Mouse (Mus musculus) megakaryocyte progenitor cell, adult 5-6 weeks (primary cell): ENCODE measurements around the gene Mrpl38. TPM values are rescaled to one million over a fixed set of nuclear protein-coding genes. Genes with fewer than 3 reads are reported as not detected.

Experiments
- ATAC-seq: replicated peaks from 2 replicates; pipeline ENCODE4 v1.8.0; 2016; ENCODE audit warnings: mild to moderate bottlenecking, moderate TSS enrichment, inconsistent platforms; ENCODE audit not compliant: poor library complexity
- total RNA-seq, 2 experiments: library from RNA; stranded (forward) in 1 of 2; stranded (reverse) in 1 of 2; fragments of 157-497, 149-512 nt in 1 of 2; fragments of 200-1000 nt in 1 of 2; gene quantifications; 2 replicates each; pipeline versions ENCODE4 v1.2.3 to v1.2.4; 2015 to 2017

The Mrpl38 gene
- total RNA-seq (2015) (38.2 and 47.0 TPM in 2 replicates), total RNA-seq (2017) (24.0 and 24.9 TPM in 2 replicates)

DNA sequence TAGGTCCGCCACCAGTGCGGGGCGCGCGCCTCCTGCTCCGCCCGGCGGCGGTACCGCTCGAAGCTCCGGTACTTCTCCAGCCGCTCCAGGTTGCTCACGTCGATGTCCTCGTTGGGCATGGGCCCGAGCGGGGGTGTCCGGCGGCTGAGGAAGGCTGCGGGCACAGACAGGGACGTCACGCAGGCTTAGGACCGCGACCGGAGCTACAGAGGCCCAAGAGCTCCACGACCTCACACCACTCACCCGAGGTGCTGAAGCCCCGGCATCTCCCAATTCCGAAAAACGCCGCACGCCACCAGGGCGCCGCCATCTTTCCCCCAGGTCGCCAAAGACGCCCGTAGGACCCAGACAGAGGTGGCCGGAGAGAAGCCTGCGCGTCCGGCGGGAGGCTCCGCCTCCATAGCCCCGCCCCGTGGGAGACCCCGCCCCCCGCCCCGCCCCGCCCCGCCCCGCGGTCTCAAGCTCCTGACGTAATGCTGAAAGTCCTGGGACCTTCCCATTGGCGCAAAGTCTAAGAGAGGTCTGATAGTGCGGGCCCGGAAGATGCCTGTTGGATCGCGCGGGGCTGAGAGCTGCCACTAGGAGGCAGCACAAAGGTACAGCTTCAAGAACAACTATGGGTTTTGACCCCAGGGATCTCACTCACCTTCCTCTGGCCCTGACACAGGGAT is at the start of gene Mrpl38:
Mrpl38 (minus strand) TSS at position 401 of the 671 bp plus-strand sequence.
- peak; percentile 93 for ATAC-seq

DNA sequence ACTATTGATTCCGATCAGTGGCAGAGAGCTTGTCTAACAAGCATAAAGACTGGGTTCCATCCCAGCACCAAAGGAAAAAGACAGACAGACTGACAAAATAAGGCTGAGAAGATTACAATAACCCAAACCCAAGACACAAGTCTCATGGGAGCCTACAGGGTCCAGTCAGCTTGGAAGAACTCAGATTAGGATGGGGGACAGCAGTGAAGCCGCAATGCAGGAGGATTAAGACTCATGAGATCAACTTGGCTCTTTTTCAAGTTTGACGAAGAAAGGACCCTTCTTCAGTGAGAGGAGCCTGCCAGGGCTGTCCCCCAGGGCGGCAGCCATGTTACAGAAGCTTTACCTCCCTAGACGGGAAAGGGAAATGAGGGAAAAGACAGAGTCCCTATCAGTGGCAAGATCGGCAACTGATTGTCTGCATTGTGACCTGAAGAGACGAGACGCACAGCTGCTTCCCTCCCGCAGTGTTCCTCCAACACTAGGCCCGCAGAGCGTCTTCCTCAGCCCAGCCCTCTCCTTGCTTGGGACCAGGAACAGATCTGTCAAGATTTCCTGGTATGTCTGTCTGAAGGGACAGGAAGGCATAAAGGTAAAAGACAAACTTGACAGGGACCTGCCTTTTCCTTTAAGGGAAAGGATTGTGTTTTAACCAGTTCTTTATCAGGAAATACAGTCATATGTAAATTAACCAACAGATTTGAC is 48.7 kb upstream of the Mrpl38 start:
- ATAC-seq = no peak

GRCm38 (mm10) chr11:116186360-116186759 is 47.7 kb upstream of the Mrpl38 start:
- no peak for ATAC-seq

GRCm38 (mm10) chr11:116185836-116186235 is 47.2 kb upstream of the Mrpl38 start:
- ATAC-seq = no peak

DNA sequence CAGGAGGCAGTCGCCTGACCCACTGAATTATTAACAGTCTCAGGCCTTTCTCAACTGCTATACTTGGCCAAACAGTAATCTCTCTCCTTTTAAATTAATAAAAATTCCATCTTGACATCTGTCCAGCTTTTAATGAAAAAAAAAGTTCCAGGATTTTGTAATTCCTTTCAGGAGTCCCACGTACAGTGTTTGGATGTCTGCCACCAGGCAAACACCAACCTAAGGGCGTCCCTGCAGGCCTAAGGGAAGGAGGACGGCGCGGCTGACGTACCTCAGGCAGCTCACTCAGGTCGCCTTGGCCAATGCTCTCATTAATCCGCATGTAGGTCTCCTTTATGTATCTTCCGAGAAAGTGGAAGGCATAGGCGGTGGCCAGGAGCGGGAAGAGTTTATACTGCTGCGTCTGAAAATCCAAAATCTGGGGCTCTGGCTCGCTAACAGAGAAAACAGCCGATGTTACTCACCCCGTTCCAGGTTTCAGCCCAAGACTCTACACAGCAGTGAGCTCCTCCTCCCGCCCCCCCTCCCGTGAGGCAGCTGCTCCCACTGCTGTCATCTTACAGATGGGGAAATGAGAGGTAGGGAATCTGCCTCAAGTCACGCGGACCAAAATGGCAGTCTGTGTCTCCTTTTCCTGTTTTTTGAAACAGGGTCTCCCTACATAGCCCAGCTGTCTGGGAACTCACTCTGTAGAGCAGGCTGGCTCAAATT is 39.9 kb upstream of the Mrpl38 start:
- no peak for ATAC-seq

- no peak for ATAC-seq
Measured at GRCm38 (mm10) chr11:116176010-116176409, 37.3 kb upstream of the Mrpl38 start.

DNA sequence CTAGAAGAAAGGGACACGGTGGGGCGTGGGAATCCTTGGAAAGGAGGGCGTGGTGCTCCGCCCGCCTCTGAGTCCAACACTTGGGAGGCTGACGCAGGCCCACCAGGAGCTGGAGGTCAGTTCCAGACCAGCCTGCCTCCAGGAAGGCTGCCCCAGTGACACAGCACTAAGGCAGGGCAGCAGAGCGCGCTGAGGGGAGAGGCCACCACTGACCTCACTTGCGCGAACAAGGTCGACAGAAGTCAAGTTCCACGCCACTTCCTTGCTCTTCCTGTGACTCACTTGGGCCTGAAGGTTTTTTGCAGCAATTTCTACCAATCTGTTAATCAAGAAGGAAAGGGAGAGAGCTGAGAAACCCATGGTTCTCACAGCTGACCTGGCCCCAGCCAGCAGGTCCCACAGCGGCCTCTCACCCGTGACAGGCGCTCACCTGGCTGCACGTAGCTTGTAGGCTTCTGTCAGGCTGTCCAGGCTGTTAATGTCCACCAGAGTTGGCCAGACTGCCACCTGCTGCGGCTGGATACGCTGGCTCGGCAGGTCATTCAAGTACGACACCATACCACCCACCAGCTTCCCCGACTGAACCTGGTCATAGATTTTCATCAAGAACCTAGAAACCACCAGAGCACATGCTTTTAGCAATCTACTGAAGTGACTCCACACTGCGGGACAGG is 36.2 kb upstream of the Mrpl38 start:
- no peak for ATAC-seq

- no peak for ATAC-seq
Measured at GRCm38 (mm10) chr11:116171959-116172358, 33.3 kb upstream of the Mrpl38 start.

GRCm38 (mm10) chr11:116170003-116170800 is 31.5 kb upstream of the Mrpl38 start:
- no peak for ATAC-seq

GRCm38 (mm10) chr11:116169214-116169613 is 30.5 kb upstream of the Mrpl38 start:
- ATAC-seq = no peak

- peak; percentile 100 for ATAC-seq
Measured at GRCm38 (mm10) chr11:116167884-116168439, 29.3 kb upstream of the Mrpl38 start, which contains the start of gene Fbf1. Gene Fbf1 (minus strand): TSS chr11:116168166.

- ATAC-seq = no peak
Measured at GRCm38 (mm10) chr11:116167232-116167631, 28.6 kb upstream of the Mrpl38 start.

DNA sequence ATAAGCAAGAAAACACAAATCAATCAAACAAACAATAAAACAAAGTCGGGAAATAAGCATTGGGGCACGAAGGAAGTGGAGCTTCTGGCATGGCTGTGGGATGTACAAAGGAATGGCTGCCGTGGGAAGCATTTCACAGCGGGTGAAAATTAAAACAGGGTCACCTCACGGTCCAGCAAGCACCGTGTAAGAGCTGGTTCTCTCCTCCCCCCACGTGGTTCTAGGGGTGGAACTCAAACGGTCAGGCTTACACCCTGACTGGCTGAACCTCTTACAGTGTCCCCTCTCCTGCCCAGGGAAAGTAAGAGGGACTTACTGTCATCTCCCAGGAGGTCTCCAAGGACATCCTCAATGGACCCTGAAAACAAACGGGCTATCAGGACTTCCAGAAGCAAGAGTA is 24.3 kb upstream of the Mrpl38 start:
- no peak for ATAC-seq

DNA sequence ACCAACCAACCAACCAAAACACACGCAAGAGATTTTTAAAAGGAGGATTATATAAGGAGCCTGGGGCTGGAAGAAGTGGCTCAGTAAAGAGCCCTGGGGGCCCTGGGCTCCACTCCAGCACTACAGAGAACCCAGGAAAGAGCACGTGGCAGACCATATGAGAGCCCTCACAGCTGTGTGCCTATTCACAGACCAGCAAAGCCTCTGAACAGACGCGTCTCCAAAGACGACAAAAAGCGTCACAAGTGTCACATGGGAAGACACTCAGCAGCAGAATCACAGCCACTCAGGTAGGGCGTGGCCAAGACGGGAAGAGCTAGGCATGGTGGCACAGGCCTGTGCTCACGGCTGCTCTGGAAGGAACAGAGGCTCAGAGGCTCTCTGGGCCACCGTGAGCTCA is 23.5 kb upstream of the Mrpl38 start:
- ATAC-seq = no peak

GRCm38 (mm10) chr11:116161312-116161711 is 22.6 kb upstream of the Mrpl38 start:
- no peak for ATAC-seq

DNA sequence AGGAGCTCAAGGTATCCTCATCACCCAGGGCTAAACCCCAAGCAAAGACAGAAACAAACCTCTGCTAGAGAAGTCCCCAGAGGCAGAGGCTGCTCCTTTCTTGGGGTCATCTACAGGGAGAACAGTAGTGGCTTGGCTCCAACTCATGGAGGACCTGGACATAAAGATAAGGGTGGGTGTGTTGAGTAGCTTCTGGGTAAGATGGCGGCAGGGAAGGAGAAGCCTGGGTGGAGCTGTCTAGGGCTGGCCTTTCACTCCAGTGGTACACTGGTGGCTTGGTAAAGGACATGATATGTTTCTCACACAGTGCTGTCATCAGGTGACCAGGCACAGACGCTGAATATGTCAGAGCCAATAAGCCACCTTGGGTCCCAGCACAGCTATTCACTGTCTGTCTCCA is 12.3 kb upstream of the Mrpl38 start:
- ATAC-seq = peak; percentile 73

DNA sequence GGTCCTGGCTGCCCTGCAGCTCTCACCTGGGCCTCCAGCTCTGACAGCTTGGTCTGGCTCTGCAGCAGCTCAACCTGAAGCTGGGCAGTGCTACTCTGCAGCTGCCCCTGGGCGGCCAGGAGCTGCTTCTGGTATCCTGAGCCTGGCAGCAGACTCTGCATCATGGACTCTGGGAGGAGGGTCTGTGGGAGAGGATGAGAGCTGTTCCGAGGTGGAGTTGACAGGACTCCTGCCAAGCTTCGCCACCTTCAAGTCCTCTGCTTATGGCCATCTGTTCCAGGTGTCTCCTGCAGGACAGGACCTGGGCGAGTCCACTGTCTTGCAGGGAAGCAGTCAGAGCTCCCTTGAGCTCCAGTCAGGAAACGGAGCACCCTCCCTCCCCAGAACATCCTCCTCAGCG is 10.7 kb upstream of the Mrpl38 start:
- ATAC-seq = no peak

DNA sequence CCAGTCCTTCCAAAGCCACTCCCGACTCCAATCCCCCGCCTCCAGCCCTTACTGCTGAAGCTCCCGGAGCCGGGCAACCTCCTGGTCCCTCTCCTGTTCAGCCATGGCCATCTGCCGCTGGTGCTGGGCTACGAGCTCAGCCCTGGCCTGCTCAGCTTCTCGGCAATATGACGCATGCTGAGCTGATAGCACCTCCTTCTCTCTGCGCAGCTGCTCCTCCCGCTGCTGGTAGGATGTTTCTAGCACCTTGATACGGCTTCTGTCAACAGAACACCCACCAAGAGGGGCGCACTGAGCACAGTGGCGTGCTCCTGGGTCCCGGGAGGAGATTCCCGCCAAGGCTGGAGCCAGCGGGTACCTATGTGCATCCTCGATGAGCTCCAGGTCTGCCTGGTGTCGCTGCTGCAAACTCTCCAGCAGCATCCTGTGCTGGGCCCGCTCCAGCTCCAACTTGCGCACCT is 10.1 kb upstream of the Mrpl38 start:
- no peak for ATAC-seq

DNA sequence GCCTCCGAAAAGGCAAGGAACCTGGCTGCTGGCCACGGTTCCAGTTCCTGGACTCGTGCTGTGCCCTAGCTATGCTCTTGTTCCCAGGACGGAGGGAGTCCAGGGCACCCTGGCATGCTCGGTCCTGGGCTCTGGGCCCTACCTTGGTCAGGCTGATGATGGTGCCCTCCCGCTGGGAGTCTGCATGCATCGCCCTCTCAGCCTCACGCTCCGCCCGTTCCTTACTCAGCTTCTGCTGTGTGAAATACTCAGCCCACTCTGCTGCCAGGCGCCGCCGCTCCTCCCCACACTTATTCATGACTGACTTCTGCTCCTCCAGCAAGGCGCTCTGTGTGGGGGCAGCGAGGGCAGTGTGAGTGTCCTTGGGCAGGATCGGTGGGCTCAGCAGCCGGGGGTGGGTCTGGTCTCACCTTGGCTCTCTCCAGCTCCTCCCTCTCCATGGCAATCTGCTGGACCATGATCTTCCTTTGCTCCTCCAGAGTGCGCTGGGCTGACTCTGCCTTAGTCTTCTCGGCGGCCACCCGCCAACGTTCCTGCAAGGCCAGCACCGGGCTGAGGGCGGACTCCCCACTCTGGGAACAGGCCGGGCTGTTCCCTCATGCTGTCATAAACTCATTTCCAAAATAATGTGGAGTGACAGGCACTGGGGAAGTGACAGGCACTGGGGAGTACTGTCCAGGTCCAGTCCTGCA is 7.8 kb upstream of the Mrpl38 start:
- no peak for ATAC-seq
